Mouse (Mus musculus) ES-E14 (cell line): Measurements from ENCODE around the gene Ppp3r1. TPM values are rescaled to one million over a fixed set of nuclear protein-coding genes. Genes with fewer than 3 reads are reported as not detected.

Experiments used
- DNase-seq: peaks from one replicate; pipeline ENCODE4 v3.0.0-alpha.2; 2013; ENCODE audit warnings: low read depth, low spot score
- H3K27ac ChIP-seq: 2 replicates; pipeline ENCODE4 v1.5.1; 2012; ENCODE audit warnings: low read depth, mild to moderate bottlenecking, low read length, moderate library complexity, mixed read lengths; ENCODE audit not compliant: poor library complexity, insufficient read depth, severe bottlenecking
- H3K36me3 ChIP-seq: 2 replicates; pipeline ENCODE4 v1.6.1; 2012; ENCODE audit warnings: mild to moderate bottlenecking, low read length, moderate library complexity, mixed read lengths; ENCODE audit not compliant: control insufficient read depth, poor library complexity, insufficient read depth, severe bottlenecking
- H3K4me1 ChIP-seq, 2 experiments: fragments of 150-350 bp in 1 of 2; sonication (generic) in 1 of 2; 2 replicates each; pipeline ENCODE4 v1.6.1; 2012; ENCODE audit warnings: low read length in 2 of 2, mild to moderate bottlenecking in 1 of 2, mixed read lengths in 1 of 2; ENCODE audit not compliant: control insufficient read depth in 2 of 2, insufficient read depth in 2 of 2, poor library complexity in 1 of 2
- H3K4me3 ChIP-seq, 2 experiments: fragments of 150-350 bp in 1 of 2; sonication (generic) in 1 of 2; 2 replicates each; pipeline ENCODE4 v1.5.1; 2012; ENCODE audit warnings: low read length in 2 of 2, low read depth in 1 of 2, mild to moderate bottlenecking in 1 of 2, mixed read lengths in 1 of 2; ENCODE audit not compliant: insufficient read depth in 1 of 2, poor library complexity in 1 of 2, severe bottlenecking in 1 of 2
- H3K9ac ChIP-seq: 2 replicates; pipeline ENCODE4 v1.6.1; 2012; ENCODE audit warnings: low read depth, mild to moderate bottlenecking, low read length, mixed read lengths; ENCODE audit not compliant: poor library complexity, insufficient read depth, severe bottlenecking
- H3K9me3 ChIP-seq: fragments of 150-350 bp; sonication (generic); 2 replicates; pipeline ENCODE4 v1.6.1; 2012; ENCODE audit warnings: low read depth, mild to moderate bottlenecking, low read length; ENCODE audit not compliant: control insufficient read depth, insufficient read depth
- CHD2 ChIP-seq: IDR thresholded peaks from 2 replicates; pipeline ENCODE4 v1.6.1; 2014; ENCODE audit warnings: mild to moderate bottlenecking, low read depth, low read length, inconsistent platforms
- HCFC1 ChIP-seq: IDR thresholded peaks from 2 replicates; pipeline ENCODE4 v1.6.1; 2012; ENCODE audit warnings: low read length, inconsistent platforms, borderline replicate concordance; ENCODE audit not compliant: insufficient read depth
- MAFK ChIP-seq: IDR thresholded peaks from 2 replicates; pipeline ENCODE4 v1.6.1; 2014; ENCODE audit warnings: mild to moderate bottlenecking, low read depth, low read length, inconsistent platforms; ENCODE audit not compliant: insufficient read depth
- ZC3H11A ChIP-seq: IDR thresholded peaks from 2 replicates; pipeline ENCODE4 v1.6.1; 2012; ENCODE audit warnings: low read depth, mild to moderate bottlenecking, inconsistent platforms, low read length, borderline replicate concordance
- ZNF384 ChIP-seq: IDR thresholded peaks from 2 replicates; pipeline ENCODE4 v1.6.1; 2012; ENCODE audit warnings: low read depth, low read length, inconsistent platforms
- in situ Hi-C, 2 experiments: fragments of 600-800 bp; cut with MboI; formaldehyde crosslinking; loops; one replicate each; pipeline ENCODE4 v1.15.1; 2025; ENCODE audit warnings: low sequenced_read_pairs in 2 of 2, inconsistent platforms in 1 of 2; ENCODE audit not compliant: unreplicated experiment in 2 of 2
- total RNA-seq: library from RNA; depleted of rRNA; stranded (reverse); fragments of 300-350 nt; gene quantifications from 2 replicates; pipeline ENCODE4 v1.2.3, GENCODE M21; 2012

Gene Ppp3r1
- total RNA-seq, 1 experiment, result 32.9 TPM

- no peak for DNase-seq
- in situ Hi-C loops, result no loop called here
- Histone ChIP-seq H3K4me3 (no peak overlapping the region), H3K9ac (no peak overlapping the region), H3K27ac (no peak overlapping the region), H3K9me3 (no peaks in the 10 kb centered on the region), H3K36me3 (no peaks in the 10 kb centered on the region), H3K4me1 (peaks cover 0 to 10% of the 10 kb centered on the region in 2 experiments; a peak in 2 of 4 replicates)
- no peak for TF ChIP-seq HCFC1
- TF ChIP-seq ZNF384, result no peak
- TF ChIP-seq ZC3H11A, result no peak
These were observed 21.7 kb downstream of the Ppp3r1 start for GRCm38 (mm10) chr11:17180753-17181152.

- Histone ChIP-seq H3K4me3 (no peak within 1 kb of the TSS), H3K36me3 (no peaks in the 10 kb centered on the region), H3K9me3 (no peaks in the 10 kb centered on the region), H3K27ac (no peak within 1 kb of the TSS; the same call in 1 of the 2 replicates), H3K9ac (no peak within 1 kb of the TSS; the same call in 1 of the 2 replicates), H3K4me1 (peaks cover 0 to 11% of the 10 kb centered on the region in 2 experiments; a peak in 2 of 4 replicates)
- TF ChIP-seq ZC3H11A, result no peak
- DNase-seq, result no peak
- in situ Hi-C loops, result no loop called here
These were observed 22.7 kb downstream of the Ppp3r1 start, which contains the start of gene Wdr92 for GRCm38 (mm10) chr11:17181807-17182206. TSS of gene Wdr92 (plus strand) at chr11:17182107.

GRCm38 (mm10) chr11:17183165-17183564 lies 24.1 kb downstream of the Ppp3r1 start:
- TF ChIP-seq ZC3H11A, result no peak
- no peak for TF ChIP-seq HCFC1
- no peak for TF ChIP-seq ZNF384
- no peak overlapping the region; the same call in 1 of the 2 replicates for H3K9ac ChIP-seq
- DNase-seq, result no peak
- no peak overlapping the region for H3K4me3 ChIP-seq
- no peaks in the 10 kb centered on the region for H3K36me3 ChIP-seq
- peaks cover 0 to 11% of the 10 kb centered on the region in 2 experiments; a peak in 2 of 4 replicates for H3K4me1 ChIP-seq
- no peak overlapping the region; the same call in 1 of the 2 replicates for H3K27ac ChIP-seq
- in situ Hi-C loops, result no loop called here
- no peaks in the 10 kb centered on the region for H3K9me3 ChIP-seq

GRCm38 (mm10) chr11:17187649-17188048 lies 28.6 kb downstream of the Ppp3r1 start:
- no peak overlapping the region for H3K27ac ChIP-seq

GRCm38 (mm10) chr11:17188786-17189185 lies 29.7 kb downstream of the Ppp3r1 start:
- Histone ChIP-seq H3K9me3 (no peaks in the 10 kb centered on the region), H3K27ac (no peak overlapping the region), H3K4me3 (no peak overlapping the region), H3K4me1 (0 out of 4 replicates have a peak, but pooled peaks cover 0 to 2% of the 10 kb centered on the region in 2 experiments), H3K36me3 (no peaks in the 10 kb centered on the region; the same call in 1 of the 2 replicates), H3K9ac (no peak overlapping the region)
- in situ Hi-C loops, result no loop called here
- DNase-seq, result no peak
- TF ChIP-seq ZNF384, result no peak
- TF ChIP-seq ZC3H11A, result no peak

More at GRCm38 (mm10) chr11:17187649-17188048, 28.6 kb downstream of the Ppp3r1 start:
- Histone ChIP-seq H3K4me3 (no peak overlapping the region), H3K36me3 (no peaks in the 10 kb centered on the region), H3K4me1 (peaks cover 0 to 4% of the 10 kb centered on the region in 2 experiments; a peak in 1 of 4 replicates), H3K9me3 (no peaks in the 10 kb centered on the region), H3K9ac (no peak overlapping the region)
- no peak for DNase-seq
- in situ Hi-C loops, result no loop called here
- TF ChIP-seq MAFK (no peak), CHD2 (no peak), HCFC1 (no peak), ZC3H11A (no peak), ZNF384 (no peak)
